ENCODE assay signal across 10 mouse cellular contexts in genomic region chr19:56061882-56062540, GRCm38 (mm10).
A peak's percentile ranks its signal among the peaks of the same experiment; 100 is the strongest.
DNase-seq lines count a peak whose midpoint lies in the region; ATAC-seq lines count a peak whose summit lies in the region.
"Had no signal": no experiment of that assay in that cellular context is flagged by ENCODE, and none has a peak within 500 bp of the region (broad histone marks: within the 10 kb centered on the region; RNA-seq: fewer than 3 reads in every experiment).

No protein-coding gene starts in this region.

- DNase-seq in right cerebral cortex, postnatal 10 days (ENCODE audit: low spot score in 2 of 2), result peak; percentile 32 to 36
- no peak for DNase-seq in right cerebral cortex, postnatal 4 days
- DNase-seq in hindbrain, embryonic 11.5 days (ENCODE audit: low spot score), result peak; percentile 65
- DNase-seq in retina, postnatal 1 day, result peak; percentile 41
- no peak for DNase-seq in gastrocnemius, postnatal 10 days
- DNase-seq in gastrocnemius, adult 8-10 months (ENCODE audit: low spot score in 2 of 2), result no peak

- no peaks in the 10 kb centered on the region for H3K9me3 ChIP-seq in hindbrain, embryonic 11.5 days (ENCODE audit: control insufficient read depth, low read length)
- no peaks in the 10 kb centered on the region for H3K9me3 ChIP-seq in midbrain, embryonic 13.5 days
- H3K9me3 ChIP-seq: heart, embryonic 10.5 days had no signal

- H3K27ac ChIP-seq in hindbrain, embryonic 11.5 days (ENCODE audit: low read depth, low read length), result peak overlapping the region; percentile 89
- peak overlapping the region; percentile 84 for H3K27ac ChIP-seq in midbrain, embryonic 13.5 days
- H3K27ac ChIP-seq: heart, embryonic 10.5 days had no signal

- H3K36me3 ChIP-seq in hindbrain, embryonic 11.5 days (ENCODE audit: control insufficient read depth, insufficient read depth, low read length), result no peaks in the 10 kb centered on the region
- H3K36me3 ChIP-seq in midbrain, embryonic 13.5 days, result no peaks in the 10 kb centered on the region
- H3K36me3 ChIP-seq: heart, embryonic 10.5 days had no signal

- H3K27me3 ChIP-seq in hindbrain, embryonic 11.5 days (ENCODE audit: control insufficient read depth, insufficient read depth, low read length), result no peaks in the 10 kb centered on the region; the same call in 1 of the 2 replicates
- H3K27me3 ChIP-seq in midbrain, embryonic 13.5 days, result peaks cover 19% of the 10 kb centered on the region; the same call in 1 of the 2 replicates

- H3K4me1 ChIP-seq in hindbrain, embryonic 11.5 days (replicated peaks; ENCODE audit: control insufficient read depth, insufficient read depth, low read length), result peaks cover 21% of the 10 kb centered on the region
- H3K4me1 ChIP-seq in midbrain, embryonic 13.5 days (replicated peaks), result peaks cover 40% of the 10 kb centered on the region
- H3K4me1 ChIP-seq: heart, embryonic 10.5 days had no signal

- H3K9ac ChIP-seq in hindbrain, embryonic 11.5 days (ENCODE audit: low read depth, low read length), result no peak overlapping the region
- no peak overlapping the region for H3K9ac ChIP-seq in midbrain, embryonic 13.5 days (replicated peaks)

- H3K4me3 ChIP-seq in hindbrain, embryonic 11.5 days (ENCODE audit: low read depth, low read length), result no peak overlapping the region
- H3K4me3 ChIP-seq in midbrain, embryonic 13.5 days (replicated peaks), result no peak overlapping the region
- H3K4me3 ChIP-seq: heart, embryonic 10.5 days had no signal

- no peak overlapping the region for H3K4me2 ChIP-seq in hindbrain, embryonic 11.5 days (replicated peaks; ENCODE audit: low read depth, low read length)
- no peak overlapping the region for H3K4me2 ChIP-seq in midbrain, embryonic 13.5 days (replicated peaks)

- peak; percentile 84 for ATAC-seq in hindbrain, embryonic 11.5 days (ENCODE audit: low FRiP score)
- peak; percentile 92 for ATAC-seq in midbrain, embryonic 13.5 days
- ATAC-seq in megakaryocyte, adult 5-6 weeks (ENCODE audit: poor library complexity, severe bottlenecking), result no peak
- ATAC-seq: inflammation-experienced regulatory T-cells, adult 6 months had no signal

- 28% methylated on average over 10 of the region's 10 CpGs for WGBS in hindbrain, embryonic 11.5 days
- 5% methylated on average over 10 of the region's 10 CpGs for WGBS in midbrain, embryonic 13.5 days

Comparison
In these comparisons a context has a peak if more than half of its experiments do, and no peak if none do; other contexts are left out.
1. DNase-seq: peak in right cerebral cortex, postnatal 10 days (2 of 2), hindbrain, embryonic 11.5 days (single experiment) and retina, postnatal 1 day (single experiment); none in right cerebral cortex, postnatal 4 days (single experiment), gastrocnemius, postnatal 10 days (single experiment) and gastrocnemius, adult 8-10 months (0 of 2).